ENCODE assay signal across 26 mouse cellular contexts in the genomic region with DNA sequence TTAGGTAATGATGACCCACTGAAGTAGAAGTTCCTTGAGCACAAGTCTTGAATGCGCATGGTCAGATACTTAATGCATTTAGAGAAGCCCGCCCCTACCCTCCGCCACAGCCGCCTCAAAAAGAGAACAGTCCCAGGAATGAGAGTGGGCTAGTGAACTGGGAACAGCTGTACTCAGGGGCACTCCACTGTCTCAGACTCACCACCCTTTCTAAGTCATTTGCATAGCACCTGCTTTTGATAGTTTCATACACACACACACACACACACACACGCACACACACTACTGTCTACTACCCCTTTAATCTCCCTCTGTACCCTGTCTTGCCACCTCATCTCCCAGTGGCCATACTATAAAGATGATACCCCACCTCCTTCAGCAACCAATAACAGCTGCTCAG. TPM values are rescaled to one million over a fixed set of nuclear protein-coding genes. Genes with fewer than 3 reads are reported as not detected.
DNase-seq lines count a peak whose midpoint lies in the region; ATAC-seq lines count a peak whose summit lies in the region.
"Had no signal": no experiment of that assay in that cellular context is flagged by ENCODE, and none has a peak within 500 bp of the region (broad histone marks: within the 10 kb centered on the region; RNA-seq: fewer than 3 reads in every experiment).

No protein-coding gene starts in this region.

- WGBS in hindbrain, embryonic 11.5 days = 89% methylated on average over 5 of the region's 5 CpGs
- 98% methylated on average over 5 of the region's 5 CpGs for WGBS in hindbrain, embryonic 10.5 days
- whole genome bisulfite sequencing in midbrain, embryonic 10.5 days = 92% methylated on average over 5 of the region's 5 CpGs
- WGBS in midbrain, embryonic 14.5 days = 93% methylated on average over 5 of the region's 5 CpGs
- 80% methylated on average over 5 of the region's 5 CpGs for WGBS in forebrain, embryonic 16.5 days

- H3K27me3 ChIP-seq in hindbrain, embryonic 11.5 days (ENCODE audit: control insufficient read depth, insufficient read depth, low read length) = no peaks in the 10 kb centered on the region
- H3K27me3 ChIP-seq in hindbrain, embryonic 10.5 days (ENCODE audit: insufficient read depth, poor library complexity, severe bottlenecking) = no peaks in the 10 kb centered on the region
- no peaks in the 10 kb centered on the region for H3K27me3 ChIP-seq in midbrain, embryonic 10.5 days (ENCODE audit: low read depth, poor library complexity, severe bottlenecking)
- H3K27me3 ChIP-seq in midbrain, embryonic 14.5 days (ENCODE audit: control insufficient read depth, insufficient read depth, low read length) = no peaks in the 10 kb centered on the region
- no peaks in the 10 kb centered on the region for H3K27me3 ChIP-seq in forebrain, embryonic 16.5 days (replicated peaks; ENCODE audit: control insufficient read depth, insufficient read depth, low read length)
- no peaks in the 10 kb centered on the region for H3K27me3 ChIP-seq in splenic B cell, adult 2 months (ENCODE audit: control insufficient read depth, insufficient read depth, low read length, poor library complexity, severe bottlenecking)
- H3K27me3 ChIP-seq: CH12.LX; heart, embryonic 15.5 days; liver, embryonic 15.5 days; Patski had no signal

- H3K9ac ChIP-seq in hindbrain, embryonic 11.5 days (ENCODE audit: low read depth, low read length) = no peak overlapping the region
- no peak overlapping the region for H3K9ac ChIP-seq in midbrain, embryonic 14.5 days (replicated peaks; ENCODE audit: low read length)
- no peak overlapping the region for H3K9ac ChIP-seq in forebrain, embryonic 16.5 days (replicated peaks; ENCODE audit: low read depth, low read length)
- H3K9ac ChIP-seq: heart, embryonic 15.5 days; liver, embryonic 15.5 days had no signal

- no peak overlapping the region for H3K4me2 ChIP-seq in hindbrain, embryonic 11.5 days (replicated peaks; ENCODE audit: low read depth, low read length)
- no peak overlapping the region for H3K4me2 ChIP-seq in midbrain, embryonic 14.5 days (ENCODE audit: low read length)
- H3K4me2 ChIP-seq in forebrain, embryonic 16.5 days (ENCODE audit: low read length) = no peak overlapping the region
- H3K4me2 ChIP-seq: heart, embryonic 15.5 days; liver, embryonic 15.5 days had no signal

- no peak for DNase-seq in hindbrain, embryonic 11.5 days (ENCODE audit: low spot score)
- no peak for DNase-seq in hindbrain, embryonic 10.5 days (ENCODE audit: low spot score)
- DNase-seq in midbrain, embryonic 10.5 days (ENCODE audit: low spot score) = no peak
- no peak for DNase-seq in midbrain, embryonic 14.5 days
- peak; percentile 26 for DNase-seq in splenic B cell, adult 2 months (ENCODE audit: low read depth, low spot score)
- DNase-seq: adrenal gland, adult 2 months; cerebellum, adult 18-20 months; cerebellum, postnatal 14 days; gastrocnemius, postnatal 36 days; heart, adult 2 months; heart, postnatal 36 days; kidney, adult 2 months; kidney, postnatal 14 days; liver; retina, postnatal 1 day; right cerebral cortex, postnatal 25 days; spleen, adult 18-20 months had no signal

- H3K27ac ChIP-seq in hindbrain, embryonic 11.5 days (ENCODE audit: low read depth, low read length) = no peak overlapping the region
- no peak overlapping the region for H3K27ac ChIP-seq in hindbrain, embryonic 10.5 days
- H3K27ac ChIP-seq in midbrain, embryonic 10.5 days (replicated peaks) = 0 out of 2 replicates have a peak overlapping the region, but pooled peaks have one; percentile 13
- no peak overlapping the region for H3K27ac ChIP-seq in midbrain, embryonic 14.5 days (replicated peaks; ENCODE audit: low read depth, low read length)
- H3K27ac ChIP-seq in forebrain, embryonic 16.5 days (ENCODE audit: low read length) = no peak overlapping the region
- H3K27ac ChIP-seq: heart, adult 2 months; heart, embryonic 15.5 days; limb, embryonic 10.5 days; liver, embryonic 15.5 days; macrophage had no signal

- no peaks in the 10 kb centered on the region for H3K4me1 ChIP-seq in hindbrain, embryonic 11.5 days (replicated peaks; ENCODE audit: control insufficient read depth, insufficient read depth, low read length)
- H3K4me1 ChIP-seq in hindbrain, embryonic 10.5 days (replicated peaks) = 0 out of 2 replicates have a peak, but pooled peaks cover 5% of the 10 kb centered on the region
- peaks cover 7% of the 10 kb centered on the region; the same call in 1 of the 2 replicates for H3K4me1 ChIP-seq in midbrain, embryonic 10.5 days
- H3K4me1 ChIP-seq in midbrain, embryonic 14.5 days (ENCODE audit: control insufficient read depth, insufficient read depth, low read length) = no peaks in the 10 kb centered on the region; the same call in 1 of the 2 replicates
- H3K4me1 ChIP-seq in forebrain, embryonic 16.5 days (replicated peaks; ENCODE audit: control insufficient read depth, insufficient read depth, low read length) = no peaks in the 10 kb centered on the region
- H3K4me1 ChIP-seq: heart, embryonic 15.5 days; limb, embryonic 10.5 days; liver, embryonic 15.5 days had no signal

- no peaks in the 10 kb centered on the region for H3K9me3 ChIP-seq in hindbrain, embryonic 11.5 days (ENCODE audit: control insufficient read depth, low read length)
- no peaks in the 10 kb centered on the region for H3K9me3 ChIP-seq in hindbrain, embryonic 10.5 days
- H3K9me3 ChIP-seq in midbrain, embryonic 10.5 days (replicated peaks) = no peaks in the 10 kb centered on the region
- no peaks in the 10 kb centered on the region for H3K9me3 ChIP-seq in midbrain, embryonic 14.5 days (ENCODE audit: control insufficient read depth, low read length)
- no peaks in the 10 kb centered on the region for H3K9me3 ChIP-seq in forebrain, embryonic 16.5 days (ENCODE audit: control insufficient read depth, low read length)
- H3K9me3 ChIP-seq: G1E; heart, embryonic 15.5 days; limb, embryonic 10.5 days; liver, embryonic 15.5 days had no signal

- H3K4me3 ChIP-seq in hindbrain, embryonic 11.5 days (ENCODE audit: low read depth, low read length) = no peak overlapping the region
- no peak overlapping the region for H3K4me3 ChIP-seq in hindbrain, embryonic 10.5 days
- no peak overlapping the region for H3K4me3 ChIP-seq in midbrain, embryonic 10.5 days
- no peak overlapping the region for H3K4me3 ChIP-seq in midbrain, embryonic 14.5 days (replicated peaks; ENCODE audit: low read depth, low read length)
- no peak overlapping the region for H3K4me3 ChIP-seq in forebrain, embryonic 16.5 days (replicated peaks; ENCODE audit: low read length)
- H3K4me3 ChIP-seq: heart, adult 2 months; heart, embryonic 15.5 days; limb, embryonic 10.5 days; liver, embryonic 15.5 days had no signal

- peak; percentile 51; the same call in 1 of the 2 replicates for ATAC-seq in hindbrain, embryonic 11.5 days (ENCODE audit: low FRiP score)
- ATAC-seq in midbrain, embryonic 14.5 days (ENCODE audit: low FRiP score, low TSS enrichment) = no peak
- peak; percentile 24; the same call in 1 of the 2 replicates for ATAC-seq in forebrain, embryonic 16.5 days
- ATAC-seq in activated CD4-positive, CD25-positive, alpha-beta regulatory T cell, adult 4 months = no peak
- ATAC-seq: Patski had no signal

- peaks cover 5% of the 10 kb centered on the region; the same call in 1 of the 2 replicates for H3K36me3 ChIP-seq in hindbrain, embryonic 11.5 days (ENCODE audit: control insufficient read depth, insufficient read depth, low read length)
- peaks cover 90% of the 10 kb centered on the region for H3K36me3 ChIP-seq in hindbrain, embryonic 10.5 days
- peaks cover 88% of the 10 kb centered on the region for H3K36me3 ChIP-seq in midbrain, embryonic 10.5 days
- H3K36me3 ChIP-seq in midbrain, embryonic 14.5 days (ENCODE audit: control insufficient read depth, insufficient read depth, low read length) = peaks cover 70% of the 10 kb centered on the region
- H3K36me3 ChIP-seq in forebrain, embryonic 16.5 days (ENCODE audit: control insufficient read depth, insufficient read depth) = peaks cover 14% of the 10 kb centered on the region
- H3K36me3 ChIP-seq in splenic B cell, adult 2 months (ENCODE audit: control insufficient read depth, insufficient read depth, low read length, poor library complexity, severe bottlenecking) = peaks cover 16% of the 10 kb centered on the region

RNA-seq across cellular contexts. Expression of a gene that starts 45.5 kb away (rescaled TPM):
- 48.9 and 56.8 TPM in 2 replicates for polyA plus RNA-seq in hindbrain, embryonic 11.5 days (2014; fragmentation: Nextera tagmentation; extraction: Ambion mirVana)
- 51.0 and 59.6 TPM in 2 replicates for polyA plus RNA-seq in hindbrain, embryonic 10.5 days (2016; fragmentation: Nextera tagmentation; extraction: Ambion mirVana)
- 58.2 and 60.7 TPM in 2 replicates for polyA plus RNA-seq in midbrain, embryonic 10.5 days (2016; fragmentation: Nextera tagmentation; extraction: Ambion mirVana)
- 45.0 and 54.0 TPM in 2 replicates for polyA plus RNA-seq in midbrain, embryonic 14.5 days (2014; fragmentation: Nextera tagmentation; extraction: Ambion mirVana)
- polyA plus RNA-seq in forebrain, embryonic 16.5 days (2015; fragmentation: Nextera tagmentation; extraction: Ambion mirVana) = 47.8 and 54.6 TPM in 2 replicates
- 10 to 100 TPM; 20.0 to 21.8 TPM for polyA plus RNA-seq in activated CD4-positive, CD25-positive, alpha-beta regulatory T cell, adult 4 months (2017; shearing (Covaris generic))

RNA-seq across cellular contexts. Expression of a gene that starts 55.4 kb away (rescaled TPM):
- polyA plus RNA-seq in hindbrain, embryonic 11.5 days (2014; fragmentation: Nextera tagmentation; extraction: Ambion mirVana) = 74.8 and 82.0 TPM in 2 replicates
- polyA plus RNA-seq in hindbrain, embryonic 10.5 days (2016; fragmentation: Nextera tagmentation; extraction: Ambion mirVana) = 60.8 and 63.2 TPM in 2 replicates
- 62.5 and 67.3 TPM in 2 replicates for polyA plus RNA-seq in midbrain, embryonic 10.5 days (2016; fragmentation: Nextera tagmentation; extraction: Ambion mirVana)
- polyA plus RNA-seq in midbrain, embryonic 14.5 days (2014; fragmentation: Nextera tagmentation; extraction: Ambion mirVana) = 67.8 and 90.2 TPM in 2 replicates
- polyA plus RNA-seq in forebrain, embryonic 16.5 days (2015; fragmentation: Nextera tagmentation; extraction: Ambion mirVana) = 73.5 and 83.6 TPM in 2 replicates
- polyA plus RNA-seq in activated CD4-positive, CD25-positive, alpha-beta regulatory T cell, adult 4 months (2017; shearing (Covaris generic)) = 1 to 10 TPM; 2.6 to 3.0 TPM

RNA-seq across cellular contexts. Expression of a gene that starts 57.7 kb away (rescaled TPM):
- polyA plus RNA-seq in hindbrain, embryonic 11.5 days (2014; fragmentation: Nextera tagmentation; extraction: Ambion mirVana) = 47.6 and 47.7 TPM in 2 replicates
- polyA plus RNA-seq in hindbrain, embryonic 10.5 days (2016; fragmentation: Nextera tagmentation; extraction: Ambion mirVana) = 46.4 and 58.3 TPM in 2 replicates
- 49.3 and 51.6 TPM in 2 replicates for polyA plus RNA-seq in midbrain, embryonic 10.5 days (2016; fragmentation: Nextera tagmentation; extraction: Ambion mirVana)
- polyA plus RNA-seq in midbrain, embryonic 14.5 days (2014; fragmentation: Nextera tagmentation; extraction: Ambion mirVana) = 38.5 and 54.0 TPM in 2 replicates
- polyA plus RNA-seq in forebrain, embryonic 16.5 days (2015; fragmentation: Nextera tagmentation; extraction: Ambion mirVana) = 48.8 and 55.6 TPM in 2 replicates
- 10 to 100 TPM; 39.1 to 51.8 TPM for polyA plus RNA-seq in activated CD4-positive, CD25-positive, alpha-beta regulatory T cell, adult 4 months (2017; shearing (Covaris generic))

Comparison
In these comparisons a context has a peak if more than half of its experiments do, and no peak if none do; other contexts are left out.
1. ATAC-seq: peak in hindbrain, embryonic 11.5 days (single experiment) and forebrain, embryonic 16.5 days (single experiment); none in midbrain, embryonic 14.5 days (single experiment) and activated CD4-positive, CD25-positive, alpha-beta regulatory T cell, adult 4 months (single experiment).
2. RNA of a gene that starts 55.4 kb away (polyA plus RNA-seq): 67.8 to 90.2 TPM in midbrain, embryonic 14.5 days, 74.8 to 82.0 TPM in hindbrain, embryonic 11.5 days, 73.5 to 83.6 TPM in forebrain, embryonic 16.5 days, 62.5 to 67.3 TPM in midbrain, embryonic 10.5 days and 60.8 to 63.2 TPM in hindbrain, embryonic 10.5 days; 2.6 to 3.0 TPM in activated CD4-positive, CD25-positive, alpha-beta regulatory T cell, adult 4 months; every median in the first group is over 10 times any median in the second.